ENCODE assay signal across 10 mouse cellular contexts in genomic region chr10:52072482-52072881, GRCm38 (mm10). TPM values are rescaled to one million over a fixed set of nuclear protein-coding genes. Genes with fewer than 3 reads are reported as not detected.
A peak's percentile ranks its signal among the peaks of the same experiment; 100 is the strongest.
DNase-seq lines count a peak whose midpoint lies in the region; ATAC-seq and TF ChIP-seq lines count a peak whose summit lies in the region.
"Had no signal": no experiment of that assay in that cellular context is flagged by ENCODE, and none has a peak within 500 bp of the region (broad histone marks: within the 10 kb centered on the region; RNA-seq: fewer than 3 reads in every experiment).

No protein-coding gene starts in this region.

- intact Hi-C loops in gastrocnemius, postnatal 14 days (cut with DNase I; ENCODE audit: low total_unique reads) = loop anchor here (5.0 kb wide), 1 partner anchor 280 kb away; no protein-coding TSS in a partner anchor

- no peaks in the 10 kb centered on the region for H3K27me3 ChIP-seq in cerebellum, adult 2 months (ENCODE audit: control insufficient read depth, insufficient read depth, low read length)
- H3K27me3 ChIP-seq in midbrain, embryonic 14.5 days (ENCODE audit: control insufficient read depth, insufficient read depth, low read length) = no peaks in the 10 kb centered on the region
- H3K27me3 ChIP-seq: heart, embryonic 15.5 days had no signal

- H3K9ac ChIP-seq in midbrain, embryonic 14.5 days (replicated peaks; ENCODE audit: low read length) = no peak overlapping the region
- H3K9ac ChIP-seq: heart, embryonic 15.5 days had no signal

- no peak overlapping the region for H3K4me3 ChIP-seq in cerebellum, adult 2 months (replicated peaks; ENCODE audit: insufficient read depth, low read depth, low read length)
- H3K4me3 ChIP-seq in midbrain, embryonic 14.5 days (replicated peaks; ENCODE audit: low read depth, low read length) = no peak overlapping the region
- H3K4me3 ChIP-seq: heart, embryonic 15.5 days had no signal

- no peak overlapping the region for H3K27ac ChIP-seq in cerebellum, adult 2 months (ENCODE audit: insufficient read depth, low read length)
- H3K27ac ChIP-seq in midbrain, embryonic 14.5 days (replicated peaks; ENCODE audit: low read depth, low read length) = no peak overlapping the region
- H3K27ac ChIP-seq: heart, embryonic 15.5 days had no signal

- no peak overlapping the region for H3K4me2 ChIP-seq in midbrain, embryonic 14.5 days (ENCODE audit: low read length)
- H3K4me2 ChIP-seq: heart, embryonic 15.5 days had no signal

- no peak for TF ChIP-seq POLR2A in cerebellum, adult 2 months (IDR thresholded peaks at IDR 0.05; ENCODE audit: borderline replicate concordance, insufficient read depth, low read length)

- ATAC-seq in midbrain, embryonic 14.5 days (ENCODE audit: low FRiP score, low TSS enrichment) = no peak

- peak in 1 of 2 experiments; percentile 6 for DNase-seq in cerebellum, adult 2 months
- no peak for DNase-seq in cerebellum, adult 11-12 months
- DNase-seq in ES-CJ7 (ENCODE audit: low read depth, low spot score) = peak; percentile 68
- DNase-seq in cerebellum, postnatal 25 days = peak; percentile 10 to 62
- peak; percentile 46 for DNase-seq in gastrocnemius, postnatal 14 days
- DNase-seq in left cerebral cortex, adult 11 months (ENCODE audit: low spot score) = peak; percentile 3
- DNase-seq in midbrain, embryonic 14.5 days = peak; percentile 77
- DNase-seq in natural killer cell, adult 2 months (ENCODE audit: low spot score in 2 of 2) = no peak

- no peaks in the 10 kb centered on the region for H3K36me3 ChIP-seq in midbrain, embryonic 14.5 days (ENCODE audit: control insufficient read depth, insufficient read depth, low read length)
- H3K36me3 ChIP-seq: heart, embryonic 15.5 days had no signal

- peak; percentile 34; the same call in 1 of the 2 replicates for TF ChIP-seq CTCF in cerebellum, adult 2 months (IDR thresholded peaks at IDR 0.05; ENCODE audit: borderline replicate concordance, insufficient read depth, low read depth, low read length)

- H3K4me1 ChIP-seq in cerebellum, adult 2 months (ENCODE audit: control insufficient read depth, insufficient read depth, low read length) = no peaks in the 10 kb centered on the region
- no peaks in the 10 kb centered on the region for H3K4me1 ChIP-seq in midbrain, embryonic 14.5 days (ENCODE audit: control insufficient read depth, insufficient read depth, low read length)
- H3K4me1 ChIP-seq: heart, embryonic 15.5 days had no signal

- no peaks in the 10 kb centered on the region for H3K9me3 ChIP-seq in midbrain, embryonic 14.5 days (ENCODE audit: control insufficient read depth, low read length)
- H3K9me3 ChIP-seq: heart, embryonic 15.5 days had no signal

RNA-seq across cellular contexts. Expression of gene Vgll2, which starts 50.2 kb away (rescaled TPM):
- polyA plus RNA-seq in cerebellum, adult 2 months (2012; rRNA removed) = not detected in 2 replicates
- total RNA-seq in gastrocnemius, postnatal 14 days (2021) = 10 to 100 TPM; 52.9 to 56.3 TPM
- polyA plus RNA-seq in midbrain, embryonic 14.5 days (2014; fragmentation: Nextera tagmentation; extraction: Ambion mirVana) = not detected in 2 replicates
- total RNA-seq: neutrophil, adult 5-6 weeks had no signal

Comparison
In these comparisons a context has a peak if more than half of its experiments do, and no peak if none do; other contexts are left out.
1. DNase-seq: peak in ES-CJ7 (single experiment), cerebellum, postnatal 25 days (2 of 2), gastrocnemius, postnatal 14 days (single experiment), left cerebral cortex, adult 11 months (single experiment) and midbrain, embryonic 14.5 days (single experiment); none in cerebellum, adult 11-12 months (single experiment) and natural killer cell, adult 2 months (0 of 2).